Mouse (Mus musculus) heart, embryonic 14.5 days (tissue): ENCODE measurements around the gene Irx5. TPM values are rescaled to one million over a fixed set of nuclear protein-coding genes. Genes with fewer than 3 reads are reported as not detected.

Source experiments
- ATAC-seq: fragments of 200-750 bp; cut with Nextera tagmentation; 2 replicates; pipeline ENCODE4 v1.8.0; 2017; ENCODE audit warnings: low read depth, moderate TSS enrichment; ENCODE audit not compliant: insufficient number of reproducible peaks, insufficient read depth, low FRiP score
- H3K27ac ChIP-seq, 2 experiments: fragments of 200-500 bp in 1 of 2; fragments of 300-500 bp in 1 of 2; sonication (generic) in 1 of 2; replicated peaks in 1 of 2; 2 replicates each; pipeline ENCODE4 v1.5.1; 2012 to 2014; ENCODE audit warnings: low read depth in 2 of 2, low read length in 2 of 2, control low read depth in 1 of 2, mild to moderate bottlenecking in 1 of 2, mixed read lengths in 1 of 2; ENCODE audit not compliant: control insufficient read depth in 1 of 2, insufficient read depth in 1 of 2
- H3K27me3 ChIP-seq: fragments of 300-500 bp; sonication (generic); 2 replicates; pipeline ENCODE4 v1.6.1; 2014; ENCODE audit warnings: mild to moderate bottlenecking, low read length, control low read depth; ENCODE audit not compliant: control insufficient read depth, insufficient read depth
- H3K36me3 ChIP-seq: fragments of 300-500 bp; sonication (generic); 2 replicates; pipeline ENCODE4 v1.6.1; 2014; ENCODE audit warnings: mild to moderate bottlenecking, control low read depth, low read length, mixed read lengths; ENCODE audit not compliant: control insufficient read depth, insufficient read depth
- H3K4me1 ChIP-seq, 2 experiments: fragments of 200-500 bp in 1 of 2; fragments of 300-500 bp in 1 of 2; sonication (generic) in 1 of 2; 2 replicates each; pipeline ENCODE4 v1.6.1; 2012 to 2014; ENCODE audit warnings: low read length in 2 of 2, control low read depth in 1 of 2, mixed read lengths in 1 of 2; ENCODE audit not compliant: control insufficient read depth in 2 of 2, insufficient read depth in 2 of 2
- H3K4me2 ChIP-seq: fragments of 300-500 bp; sonication (generic); 2 replicates; pipeline ENCODE4 v1.6.1; 2014; ENCODE audit warnings: mild to moderate bottlenecking, low read length
- H3K4me3 ChIP-seq, 2 experiments: fragments of 200-500 bp in 1 of 2; fragments of 300-500 bp in 1 of 2; sonication (generic) in 1 of 2; 2 replicates each; pipeline ENCODE4 v1.5.1; 2012 to 2014; ENCODE audit warnings: low read length in 2 of 2, mild to moderate bottlenecking in 2 of 2, control low read depth in 1 of 2, low read depth in 1 of 2, moderate library complexity in 1 of 2; ENCODE audit not compliant: control insufficient read depth in 1 of 2, insufficient read depth in 1 of 2
- H3K9ac ChIP-seq: fragments of 300-500 bp; sonication (generic); 2 replicates; pipeline ENCODE4 v1.6.1; 2014; ENCODE audit warnings: mild to moderate bottlenecking, low read length
- H3K9me3 ChIP-seq: fragments of 300-500 bp; sonication (generic); 2 replicates; pipeline ENCODE4 v1.6.1; 2016; ENCODE audit warnings: low read length, control low read depth; ENCODE audit not compliant: control insufficient read depth
- WGBS: fragments of 180-500 bp; shearing (Covaris S2); extraction: QIAGEN DNeasy Blood & Tissue Kit; methylation state at CpG from one replicate; pipeline ENCODE4 v1.1.7; 2014; 5-methylcytosine and 5-hydroxymethylcytosine counted together
- polyA plus RNA-seq: library from polyadenylated mRNA; unstranded; fragments of >200 nt; fragmentation: Nextera tagmentation; extraction: Ambion mirVana; gene quantifications from 2 replicates; pipeline ENCODE4 v1.2.1, GENCODE M21; 2014

The Irx5 gene
- polyA plus RNA-seq: 10.4 and 11.5 TPM in 2 replicates

DNA sequence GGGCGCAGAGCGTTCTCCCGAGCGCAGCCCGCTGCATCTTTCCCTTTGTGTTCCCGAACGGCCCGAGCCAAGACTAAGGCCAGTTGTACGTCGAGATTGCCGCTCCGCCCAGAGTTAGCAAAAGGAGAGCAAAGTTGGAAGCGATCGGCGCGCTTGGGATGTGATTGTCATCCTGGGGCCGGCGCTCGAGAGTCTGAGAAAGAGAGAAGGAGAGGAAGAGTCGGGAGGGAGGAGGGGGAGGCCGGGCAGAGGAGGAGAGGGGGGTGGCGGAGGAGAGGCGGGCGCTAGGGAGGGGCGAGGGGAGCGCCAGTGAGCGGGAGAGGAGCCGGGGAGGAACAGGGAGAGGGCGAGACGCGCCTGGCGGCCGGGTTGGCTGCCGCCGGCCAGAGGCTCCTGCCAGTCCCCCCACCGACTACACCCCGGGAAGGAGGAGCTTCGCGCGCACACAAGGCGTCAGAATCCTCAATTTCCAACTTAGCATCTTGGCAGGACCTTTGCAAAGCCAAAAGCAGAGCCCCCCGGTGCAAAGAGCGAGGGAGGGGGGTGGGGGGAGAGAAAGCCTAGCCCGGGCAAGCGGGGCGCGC is at the start of gene Irx5:
Gene Irx5, plus strand, starts transcription at position 228 of the 584 bp plus-strand sequence.
- peak; percentile 66 for ATAC-seq
- Histone ChIP-seq H3K36me3 (no peaks in the 10 kb centered on the region), H3K4me2 (peak within 1 kb of the TSS; percentile 91), H3K27ac (peak within 1 kb of the TSS; percentile 82 to 93), H3K4me3 (peak within 1 kb of the TSS; percentile 63 to 74), H3K9me3 (no peaks in the 10 kb centered on the region), H3K4me1 (peaks cover 5 to 26% of the 10 kb centered on the region in 2 experiments; a peak in 3 of 4 replicates), H3K27me3 (peaks cover 16% of the 10 kb centered on the region), H3K9ac (peak within 1 kb of the TSS; percentile 89)
- WGBS: under 1% methylated on average over 41 of the region's 47 CpGs

DNA sequence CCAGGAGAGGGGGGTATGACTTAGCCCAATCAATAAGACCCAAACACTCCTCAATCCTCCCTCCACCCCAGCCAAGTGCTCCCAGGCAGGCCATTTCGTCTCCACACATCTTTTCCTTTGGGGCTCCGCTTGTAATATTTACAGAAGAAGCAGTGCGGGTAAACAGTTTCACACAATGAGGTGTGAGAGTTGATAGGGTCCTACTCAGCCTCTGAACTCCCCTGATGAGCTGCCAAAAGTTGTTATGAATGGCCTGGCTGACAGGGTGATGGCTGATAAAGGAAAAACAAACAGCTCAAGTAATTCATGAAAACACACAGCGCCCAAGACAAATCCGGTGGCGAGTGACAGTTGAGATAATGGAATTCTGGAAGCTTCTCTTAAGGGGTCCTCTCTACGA is 45.2 kb upstream of the Irx5 start:
- Histone ChIP-seq H3K27me3 (peaks cover 13% of the 10 kb centered on the region; the same call in 1 of the 2 replicates), H3K4me1 (peaks cover 5 to 10% of the 10 kb centered on the region in 2 experiments; a peak in 3 of 4 replicates), H3K4me2 (peak overlapping the region; percentile 30; the same call in 1 of the 2 replicates), H3K36me3 (no peaks in the 10 kb centered on the region), H3K9me3 (no peaks in the 10 kb centered on the region), H3K9ac (no peak overlapping the region), H3K4me3 (no peak overlapping the region), H3K27ac (0 out of 4 replicates have a peak overlapping the region, but pooled peaks of 1 of the 2 experiments have one; percentile 17)
- WGBS: 2% methylated on average over 7 of the region's 7 CpGs
- no peak for ATAC-seq

DNA sequence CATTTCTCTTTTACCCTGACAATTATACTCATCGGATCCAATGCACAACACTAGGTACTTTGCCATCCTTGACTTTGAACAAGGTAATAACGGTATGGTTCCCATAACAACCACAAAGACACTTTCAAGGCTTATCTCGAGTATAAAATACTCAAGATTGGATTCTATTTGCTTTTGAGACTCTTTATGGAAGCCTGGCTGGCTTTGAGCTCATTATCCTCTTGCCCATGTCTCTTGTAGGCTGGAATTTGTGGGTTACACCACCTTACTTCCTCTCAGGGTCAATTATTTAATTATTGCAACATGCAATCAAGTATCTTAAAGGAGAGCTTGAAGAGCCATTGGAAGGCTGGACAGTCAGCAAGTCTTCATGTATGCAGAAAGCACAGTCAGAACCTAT is 43.7 kb upstream of the Irx5 start:
- 77% methylated on average over 3 of the region's 3 CpGs for WGBS
- no peak for ATAC-seq
- Histone ChIP-seq H3K27ac (no peak overlapping the region), H3K27me3 (peaks cover 10% of the 10 kb centered on the region; the same call in 1 of the 2 replicates), H3K36me3 (no peaks in the 10 kb centered on the region), H3K4me3 (no peak overlapping the region), H3K4me1 (peaks cover 5 to 10% of the 10 kb centered on the region in 2 experiments; a peak in 3 of 4 replicates), H3K9ac (no peak overlapping the region), H3K4me2 (no peak overlapping the region), H3K9me3 (no peaks in the 10 kb centered on the region)

DNA sequence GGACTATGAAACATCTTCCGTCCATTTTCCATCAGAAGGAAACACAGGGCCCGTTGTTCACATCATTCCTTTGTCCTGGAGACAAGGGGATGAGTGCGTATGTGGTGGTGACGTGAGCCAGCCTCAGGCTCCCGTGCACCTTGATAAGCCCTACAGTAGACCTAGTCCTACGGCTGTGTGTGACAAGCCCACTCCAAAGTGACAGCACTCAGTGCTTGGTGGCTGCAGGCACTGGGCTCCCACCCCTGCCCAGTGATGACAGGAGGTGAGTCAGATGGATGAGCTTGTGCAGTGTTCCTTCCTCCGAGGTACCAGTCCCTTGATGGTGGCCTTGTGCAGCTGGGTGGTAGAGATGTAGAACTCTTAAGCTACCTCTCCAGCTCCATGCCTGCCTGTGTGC is 33.7 kb upstream of the Irx5 start:
- peak overlapping the region; percentile 46 to 49; a peak in 3 of 4 replicates for H3K27ac ChIP-seq
- peaks cover 9 to 13% of the 10 kb centered on the region in 2 experiments; a peak in 3 of 4 replicates for H3K4me1 ChIP-seq
- WGBS: 25% methylated on average over 7 of the region's 7 CpGs
- no peak overlapping the region for H3K4me2 ChIP-seq
- peaks cover 12% of the 10 kb centered on the region for H3K36me3 ChIP-seq
- 0 out of 2 replicates have a peak, but pooled peaks cover 7% of the 10 kb centered on the region for H3K9me3 ChIP-seq
- H3K4me3 ChIP-seq: no peak overlapping the region
- peak; percentile 94 for ATAC-seq
- peaks cover 16% of the 10 kb centered on the region; the same call in 1 of the 2 replicates for H3K27me3 ChIP-seq
- no peak overlapping the region for H3K9ac ChIP-seq

DNA sequence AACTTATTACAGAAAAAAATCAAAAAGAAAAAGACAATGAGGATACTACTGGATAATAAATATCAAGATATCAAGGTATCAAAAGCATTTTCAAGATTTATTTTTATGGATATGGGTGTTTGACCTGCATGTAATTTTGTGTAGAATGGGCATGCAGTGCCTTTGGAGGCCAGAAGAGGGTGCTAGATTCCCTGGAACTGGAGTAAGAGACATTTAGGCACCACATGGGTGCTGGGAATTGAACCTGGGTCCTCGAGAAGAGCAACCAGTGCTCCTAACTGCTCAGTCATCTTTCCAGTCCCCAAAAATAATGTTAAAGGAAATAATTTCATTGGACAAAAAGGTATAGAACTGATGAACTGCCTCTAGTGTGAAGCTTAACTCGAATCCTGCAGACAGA is 30.2 kb upstream of the Irx5 start:
- H3K27me3 ChIP-seq: 0 out of 2 replicates have a peak, but pooled peaks cover under 1% of the 10 kb centered on the region
- no peak overlapping the region for H3K4me2 ChIP-seq
- 0 out of 2 replicates have a peak, but pooled peaks cover 7% of the 10 kb centered on the region for H3K9me3 ChIP-seq
- no peak overlapping the region for H3K27ac ChIP-seq
- no peak overlapping the region for H3K9ac ChIP-seq
- no peak for ATAC-seq
- peaks cover 9 to 13% of the 10 kb centered on the region in 2 experiments; a peak in 3 of 4 replicates for H3K4me1 ChIP-seq
- WGBS: 84% methylated on average over 2 of the region's 2 CpGs
- peaks cover 16% of the 10 kb centered on the region for H3K36me3 ChIP-seq
- H3K4me3 ChIP-seq: no peak overlapping the region

DNA sequence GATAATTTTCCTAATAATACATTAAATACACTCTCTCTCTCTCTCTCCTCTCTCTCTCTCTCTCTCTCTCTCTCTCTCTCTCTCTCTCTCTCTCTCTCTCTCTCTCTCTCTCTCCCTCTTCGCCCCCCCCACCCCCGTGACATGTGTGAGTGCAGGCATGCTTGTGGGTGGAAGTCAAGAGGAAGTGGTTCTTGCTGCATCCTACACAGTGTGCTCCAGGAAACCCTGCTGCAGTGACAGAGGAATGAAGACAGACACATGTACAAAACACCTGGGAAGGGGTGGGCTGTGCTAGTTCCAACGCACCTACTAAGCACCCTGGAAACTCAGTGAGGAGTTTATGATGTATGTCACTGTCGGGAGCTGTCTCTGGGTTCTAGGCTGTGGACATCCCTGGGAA is 28.2 kb upstream of the Irx5 start:
- 0 out of 2 replicates have a peak, but pooled peaks cover 7% of the 10 kb centered on the region for H3K9me3 ChIP-seq
- WGBS: 63% methylated on average over 3 of the region's 4 CpGs
- H3K27me3 ChIP-seq: no peaks in the 10 kb centered on the region

DNA sequence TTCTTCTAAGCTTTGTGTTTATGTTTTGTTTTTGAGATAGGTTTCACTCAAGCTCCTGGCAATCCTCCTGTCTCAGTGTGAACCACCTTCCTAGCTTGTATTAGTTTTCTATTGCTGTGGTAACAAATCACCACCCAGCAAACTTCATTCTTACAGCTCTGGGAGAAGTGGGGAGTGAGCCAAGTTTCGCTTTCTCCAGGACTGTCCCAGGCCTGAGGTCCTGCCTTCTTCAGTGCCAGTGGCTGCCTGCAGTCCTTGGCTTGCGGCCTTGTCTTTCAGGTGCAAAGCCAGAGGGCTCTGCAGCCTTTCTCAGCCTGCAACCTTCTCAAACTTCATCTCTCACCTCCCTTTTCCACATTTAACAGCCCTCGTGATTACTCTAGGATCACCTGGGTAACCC is 25.6 kb upstream of the Irx5 start:
- no peaks in the 10 kb centered on the region for H3K27me3 ChIP-seq
- no peak overlapping the region for H3K27ac ChIP-seq
- no peak overlapping the region for H3K4me2 ChIP-seq
- peaks cover 0 to 12% of the 10 kb centered on the region in 2 experiments; a peak in 2 of 4 replicates for H3K4me1 ChIP-seq
- no peak for ATAC-seq
- no peak overlapping the region for H3K9ac ChIP-seq
- no peak overlapping the region for H3K4me3 ChIP-seq
- H3K36me3 ChIP-seq: 0 out of 2 replicates have a peak, but pooled peaks cover 8% of the 10 kb centered on the region
- WGBS: 81% methylated on average over 3 of the region's 3 CpGs
- H3K9me3 ChIP-seq: 0 out of 2 replicates have a peak, but pooled peaks cover 7% of the 10 kb centered on the region

More for the DNA sequence above, 28.2 kb upstream of the Irx5 start:
- ATAC-seq: no peak
- H3K9ac ChIP-seq: no peak overlapping the region
- H3K4me3 ChIP-seq: no peak overlapping the region
- H3K36me3 ChIP-seq: peaks cover 16% of the 10 kb centered on the region
- peaks cover 2% of the 10 kb centered on the region in 2 experiments; a peak in 1 of 4 replicates for H3K4me1 ChIP-seq
- H3K4me2 ChIP-seq: no peak overlapping the region
- no peak overlapping the region for H3K27ac ChIP-seq
